Mouse (Mus musculus) thymus, adult 2 months (tissue): Measurements from ENCODE around the gene Sh2b3. TPM values are rescaled to one million over a fixed set of nuclear protein-coding genes. Genes with fewer than 3 reads are reported as not detected.

Experiments
- DNase-seq: peaks from one replicate; pipeline ENCODE4 v3.0.0; 2021
- H3K27ac ChIP-seq: fragments of 200-500 bp; 2 replicates; pipeline ENCODE4 v1.5.1; 2012; ENCODE audit warnings: low read length, control low read depth; ENCODE audit not compliant: control insufficient read depth, insufficient read depth
- H3K27me3 ChIP-seq: fragments of 200-500 bp; 2 replicates; pipeline ENCODE4 v1.6.1; 2012; ENCODE audit warnings: mild to moderate bottlenecking, low read length, moderate library complexity, mixed read lengths; ENCODE audit not compliant: control insufficient read depth, insufficient read depth
- H3K36me3 ChIP-seq: fragments of 200-500 bp; 2 replicates; pipeline ENCODE4 v1.6.1; 2012; ENCODE audit warnings: mild to moderate bottlenecking, low read length, moderate library complexity; ENCODE audit not compliant: control insufficient read depth, insufficient read depth
- H3K4me1 ChIP-seq: fragments of 200-500 bp; replicated peaks from 2 replicates; pipeline ENCODE4 v1.6.1; 2012; ENCODE audit warnings: low read length; ENCODE audit not compliant: control insufficient read depth, insufficient read depth
- H3K4me3 ChIP-seq: fragments of 200-500 bp; 2 replicates; pipeline ENCODE4 v1.5.1; 2012; ENCODE audit warnings: mild to moderate bottlenecking, low read length, control low read depth, moderate library complexity; ENCODE audit not compliant: control insufficient read depth, insufficient read depth
- CTCF ChIP-seq: fragments of 200-500 bp; IDR thresholded peaks from 2 replicates; pipeline ENCODE4 v1.5.1; 2012; ENCODE audit warnings: mild to moderate bottlenecking, control low read depth, low read length, moderate library complexity, borderline replicate concordance; ENCODE audit not compliant: control insufficient read depth, poor library complexity, insufficient read depth; ENCODE audit errors: extremely low read depth
- POLR2A ChIP-seq: fragments of 200-500 bp; IDR thresholded peaks from 2 replicates; pipeline ENCODE4 v1.6.1; 2012; ENCODE audit warnings: mild to moderate bottlenecking, low read length, control low read depth, moderate library complexity; ENCODE audit not compliant: control insufficient read depth, poor library complexity, insufficient read depth; ENCODE audit errors: extremely low read depth
- WGBS: fragments of 180-500 bp; shearing (Covaris S2); methylation state at CpG from one replicate; pipeline ENCODE4 v1.1.7; 2018; 5-methylcytosine and 5-hydroxymethylcytosine counted together
- polyA plus RNA-seq: library from polyadenylated mRNA; depleted of rRNA; stranded (reverse); fragments of >200 nt; gene quantifications from 2 replicates; pipeline ENCODE4 v1.2.3, GENCODE M21; 2012

The Sh2b3 gene
- polyA plus RNA-seq, 1 experiment: 48.3 TPM

- no peak for TF ChIP-seq POLR2A
- TF ChIP-seq CTCF: no peak
- Histone ChIP-seq H3K27me3 (no peaks in the 10 kb centered on the region), H3K4me3 (no peak overlapping the region), H3K36me3 (no peaks in the 10 kb centered on the region), H3K4me1 (peaks cover 35% of the 10 kb centered on the region), H3K27ac (no peak overlapping the region)
- DNase-seq: no peak
- 93% methylated on average over 11 of the region's 11 CpGs for WGBS
Observed at GRCm38 (mm10) chr5:121846322-121846721, 8.9 kb upstream of the Sh2b3 start.

GRCm38 (mm10) chr5:121845361-121845760, 7.9 kb upstream of the Sh2b3 start:
- WGBS: 11% methylated on average over 4 of the region's 4 CpGs
- no peak overlapping the region for H3K4me3 ChIP-seq
- no peak for DNase-seq
- TF ChIP-seq CTCF (no peak), POLR2A (no peak)
- no peaks in the 10 kb centered on the region for H3K27me3 ChIP-seq
- peaks cover 28% of the 10 kb centered on the region for H3K4me1 ChIP-seq
- no peak overlapping the region for H3K27ac ChIP-seq
- H3K36me3 ChIP-seq: no peaks in the 10 kb centered on the region

DNA sequence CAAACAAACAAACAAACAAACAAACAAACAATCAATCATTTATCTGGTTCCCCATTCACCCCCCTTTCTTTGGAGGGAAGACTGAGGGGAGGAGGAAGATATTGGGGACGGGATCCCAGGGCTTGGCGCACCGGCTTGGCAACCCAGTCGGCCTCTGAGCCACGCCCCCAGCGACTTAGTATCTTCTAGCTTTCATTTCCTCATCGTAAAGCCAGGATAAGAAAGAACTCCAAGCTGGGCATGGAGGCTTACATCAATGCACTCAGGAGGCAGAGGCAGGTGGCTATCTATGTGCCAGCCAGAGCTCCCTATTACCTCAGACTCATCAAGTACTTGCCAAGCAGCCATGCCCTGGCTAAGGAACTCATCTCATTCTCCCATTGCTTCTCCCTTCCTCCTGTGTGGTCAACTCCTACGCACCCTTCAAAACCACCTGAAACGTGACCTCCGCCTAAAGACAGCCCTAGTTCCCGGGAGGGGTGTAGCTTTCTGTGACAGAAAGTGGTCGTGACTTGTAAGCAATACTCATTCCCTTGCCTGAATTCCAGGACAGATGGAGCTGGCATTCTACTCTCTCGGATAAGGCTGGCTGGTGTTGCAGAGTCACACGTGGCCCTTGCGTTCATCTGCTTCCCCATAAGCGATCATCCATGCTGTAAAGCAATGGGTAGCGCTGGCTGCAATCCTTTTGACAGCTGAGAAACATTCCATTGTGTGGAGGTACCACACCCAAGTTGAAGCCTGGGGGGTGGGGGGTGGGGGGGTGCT, 5.9 kb upstream of the Sh2b3 start:
- peak; percentile 51 for DNase-seq
- TF ChIP-seq CTCF (no peak), POLR2A (no peak)

DNA sequence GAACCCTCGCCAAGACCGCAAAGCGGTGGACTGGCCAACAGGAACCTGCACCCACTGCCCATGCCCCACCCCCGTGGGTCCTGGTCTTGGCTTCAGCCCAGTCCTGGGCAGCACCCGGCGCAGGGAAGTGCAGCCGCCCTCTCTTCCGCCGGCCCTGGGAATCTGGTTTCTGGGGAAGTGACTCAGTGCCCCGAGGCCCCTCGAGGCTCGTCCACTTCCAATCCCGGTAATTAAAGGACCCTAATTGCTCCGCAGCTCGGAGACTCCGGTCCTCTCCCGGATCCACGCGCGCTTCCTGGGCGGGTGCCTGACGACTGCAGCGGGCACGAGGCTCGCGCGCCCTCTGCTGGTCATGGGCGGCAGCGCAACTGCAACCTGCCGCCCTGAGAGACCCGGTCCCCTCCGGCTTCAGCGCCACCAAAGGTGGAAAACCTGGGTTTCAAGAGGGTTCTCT, 5.2 kb upstream of the Sh2b3 start:
- TF ChIP-seq CTCF (peak; percentile 99), POLR2A (no peak)
- Histone ChIP-seq H3K27me3 (no peaks in the 10 kb centered on the region), H3K4me1 (peaks cover 26% of the 10 kb centered on the region), H3K36me3 (no peaks in the 10 kb centered on the region), H3K4me3 (peak overlapping the region; percentile 52), H3K27ac (no peak overlapping the region)
- DNase-seq: peak; percentile 87
- 2% methylated on average over 33 of the region's 33 CpGs for WGBS

More for the DNA sequence above, 5.9 kb upstream of the Sh2b3 start:
- 15% methylated on average over 17 of the region's 17 CpGs for WGBS
- Histone ChIP-seq H3K4me1 (peaks cover 26% of the 10 kb centered on the region), H3K4me3 (no peak overlapping the region; the same call in 1 of the 2 replicates), H3K27ac (no peak overlapping the region), H3K27me3 (no peaks in the 10 kb centered on the region), H3K36me3 (no peaks in the 10 kb centered on the region)

DNA sequence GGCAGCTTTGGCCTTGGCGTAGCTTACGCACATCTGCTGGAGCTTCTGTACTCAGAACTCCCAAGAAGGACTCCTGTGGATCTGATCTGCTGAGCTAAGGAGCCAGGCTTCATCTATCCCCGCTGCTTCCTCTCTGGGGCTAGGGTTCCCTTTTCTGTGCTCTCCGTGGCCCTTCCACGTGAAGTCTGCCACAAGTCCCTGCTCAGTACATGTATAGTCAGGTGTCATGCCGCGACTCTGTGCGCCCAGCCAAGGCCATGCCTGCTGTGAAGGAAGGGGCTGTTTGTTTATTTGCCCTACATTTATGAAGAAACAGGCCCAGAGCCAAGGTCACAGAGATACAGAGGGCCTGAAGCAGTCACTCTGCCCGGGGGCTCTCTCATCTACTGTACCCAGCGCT, 4.5 kb upstream of the Sh2b3 start:
- Histone ChIP-seq H3K4me1 (peaks cover 33% of the 10 kb centered on the region), H3K27me3 (no peaks in the 10 kb centered on the region), H3K27ac (no peak overlapping the region), H3K4me3 (no peak overlapping the region), H3K36me3 (no peaks in the 10 kb centered on the region)
- DNase-seq: no peak
- no peak for TF ChIP-seq CTCF
- TF ChIP-seq POLR2A: no peak
- WGBS: 48% methylated on average over 10 of the region's 10 CpGs

DNA sequence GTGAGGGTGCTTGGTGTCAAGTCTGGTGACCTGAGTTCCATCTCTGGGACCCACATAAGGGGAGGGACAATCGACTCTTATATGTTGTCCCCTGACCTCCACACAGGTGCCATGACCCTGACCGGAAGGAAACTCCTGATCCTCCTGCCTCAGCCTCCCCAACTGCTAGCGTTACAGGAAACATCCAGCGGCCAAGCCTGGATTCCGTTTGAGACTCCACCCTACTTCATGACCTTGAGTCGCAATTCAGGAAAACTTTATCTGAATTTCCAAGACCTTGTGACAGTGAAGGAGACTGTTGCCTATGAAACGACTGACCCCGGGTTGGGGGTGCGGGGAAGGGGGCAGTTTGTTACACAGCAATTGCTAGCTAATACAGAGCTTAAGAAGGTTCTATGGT, 4.1 kb upstream of the Sh2b3 start:
- peaks cover 33% of the 10 kb centered on the region for H3K4me1 ChIP-seq
- WGBS: 95% methylated on average over 9 of the region's 9 CpGs
- H3K27me3 ChIP-seq: no peaks in the 10 kb centered on the region
- no peak for TF ChIP-seq CTCF
- TF ChIP-seq POLR2A: no peak
- no peaks in the 10 kb centered on the region for H3K36me3 ChIP-seq
- no peak overlapping the region for H3K4me3 ChIP-seq
- H3K27ac ChIP-seq: no peak overlapping the region
- DNase-seq: no peak
